Mouse (Mus musculus) Patski (cell line): ENCODE measurements around the gene Nuak2. TPM values are rescaled to one million over a fixed set of nuclear protein-coding genes. Genes with fewer than 3 reads are reported as not detected.

Experiments
- ATAC-seq: fragments of 100-300 bp; one replicate; pipeline ENCODE4 v1.8.0; 2021
- CTCF ChIA-PET: fragments of 350-600 bp; sonication (Branson Sonifier 250); formaldehyde crosslinking; loops from one replicate; lab custom pipeline; 2022; ENCODE audit warnings: inconsistent platforms; lab: Charles Lee
- POLR2A ChIA-PET: fragments of 350-600 bp; sonication (Branson Sonifier 250); formaldehyde crosslinking; loops from one replicate; lab custom pipeline; 2022; ENCODE audit warnings: antibody characterized with exemption, inconsistent platforms; lab: Charles Lee
- DNase-seq: peaks from one replicate; pipeline ENCODE4 v3.0.0-alpha.2; 2011; ENCODE audit warnings: low read depth, low spot score
- H3K27me3 ChIP-seq: fragments of 371-371 bp; one replicate; pipeline ENCODE4 v1.5.1; 2021
- CTCF ChIP-seq: fragments of 100-300 bp; IDR thresholded peaks from one replicate; pipeline ENCODE4 v1.5.1; 2021
- in situ Hi-C: fragments of 300-500 bp; cut with MboI; formaldehyde crosslinking; loops from 3 replicates; pipeline ENCODE4 v1.11.1; 2018; ENCODE audit warnings: low pct_unique_long_range_greater_than_20kb, mixed read lengths
- polyA plus RNA-seq: library from polyadenylated mRNA; unstranded; gene quantifications from one replicate; pipeline ENCODE4 v1.2.3, GENCODE M21; 2021

Gene Nuak2
- polyA plus RNA-seq, 1 experiment from 2014 or later = 110 TPM

- CTCF ChIA-PET = interaction anchor here (1.4 to 3.5 kb wide), 3 partner anchors 15 to 25 kb away, joined by 3 to 16 read pairs (median 9); partner anchors contain the start of gene Nuak2
- no peaks in the 10 kb centered on the region for H3K27me3 ChIP-seq
- in situ Hi-C loops = loop anchor here (25.0 kb wide), 1 partner anchor 1193 kb away; the partner anchor contains the start of gene Dyrk3
- POLR2A ChIA-PET = interaction anchor here (1.1 to 14.1 kb wide), 3 partner anchors 11 to 24 kb away, joined by 3 to 157 read pairs (median 67); partner anchors contain the start of gene Nuak2
- DNase-seq (no peak), ATAC-seq (no peak)
- TF ChIP-seq CTCF = no peak
These were observed 14.5 kb downstream of the Nuak2 start for GRCm38 (mm10) chr1:132330397-132330796.

- ATAC-seq = no peak
- ChIA-PET CTCF (interaction anchor here (1.8 to 3.5 kb wide), 2 partner anchors 19 to 24 kb away, joined by 9 to 16 read pairs; no protein-coding TSS in a partner anchor), POLR2A (interaction anchor here (8.3 to 14.1 kb wide), 2 partner anchors 12 to 23 kb away, joined by 67 to 157 read pairs; partner anchors contain the start of gene Nuak2)
- DNase-seq = no peak
- TF ChIP-seq CTCF = no peak
- H3K27me3 ChIP-seq = no peaks in the 10 kb centered on the region
- in situ Hi-C loops = loop anchor here (25.0 kb wide), 1 partner anchor 1194 kb away; the partner anchor contains the start of gene Dyrk3
These were observed 15.4 kb downstream of the Nuak2 start for GRCm38 (mm10) chr1:132331283-132331682.

- no peak for ATAC-seq
- no peaks in the 10 kb centered on the region for H3K27me3 ChIP-seq
- ChIA-PET CTCF (interaction anchor here (1.1 to 8.1 kb wide), 4 partner anchors 20 to 47 kb away, joined by 3 to 75 read pairs (median 20); no protein-coding TSS in a partner anchor), POLR2A (interaction anchor here (8.3 to 14.1 kb wide), 2 partner anchors 14 to 21 kb away, joined by 67 to 157 read pairs; partner anchors contain the start of gene Nuak2)
- in situ Hi-C loops = loop anchor here (25.0 kb wide), 1 partner anchor 1196 kb away; the partner anchor contains the start of gene Dyrk3
- TF ChIP-seq CTCF = no peak
- no peak for DNase-seq
These were observed 17.3 kb downstream of the Nuak2 start for GRCm38 (mm10) chr1:132333201-132333600.

GRCm38 (mm10) chr1:132333675-132334141, 17.8 kb downstream of the Nuak2 start:
- ATAC-seq (peak; percentile 49), DNase-seq (no peak)
- ChIA-PET POLR2A (interaction anchor here (1.4 to 14.1 kb wide), 4 partner anchors 14 to 177 kb away, joined by 3 to 157 read pairs (median 36); partner anchors contain the start of gene Nuak2), CTCF (interaction anchor here (1.1 to 8.1 kb wide), 5 partner anchors 16 to 48 kb away, joined by 3 to 75 read pairs (median 11); no protein-coding TSS in a partner anchor)
- in situ Hi-C loops = loop anchor here (25.0 kb wide), 1 partner anchor 1196 kb away; the partner anchor contains the start of gene Dyrk3
- no peaks in the 10 kb centered on the region for H3K27me3 ChIP-seq
- no peak for TF ChIP-seq CTCF

DNA sequence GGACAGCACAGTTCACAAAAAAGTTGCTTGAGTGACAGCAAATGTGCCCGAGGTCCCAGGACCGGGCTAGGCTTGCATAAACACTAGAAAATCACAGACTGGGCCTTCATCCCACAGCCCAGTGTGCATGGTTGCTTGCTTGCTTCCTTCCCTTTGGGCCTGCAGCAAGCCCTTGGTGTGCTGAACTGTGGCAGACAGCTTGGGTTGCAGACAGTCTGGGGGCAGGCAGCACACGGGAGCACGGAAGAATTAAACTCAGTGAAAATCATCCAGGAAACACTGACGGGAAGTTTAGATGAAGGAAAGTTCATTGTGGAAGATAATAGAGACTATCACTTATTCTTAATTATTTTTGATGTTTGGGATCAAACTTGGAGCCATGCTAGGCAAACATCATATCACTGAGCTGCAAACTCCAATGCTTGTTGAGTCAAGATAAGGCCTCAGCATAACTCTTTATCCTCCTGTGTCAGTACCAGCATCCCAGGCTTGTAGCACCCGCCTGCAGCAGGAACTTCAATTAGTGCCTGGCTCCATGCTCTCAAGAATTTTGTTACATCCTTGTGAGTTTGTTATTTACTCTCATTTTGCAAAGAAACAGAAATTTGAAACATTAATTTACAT, 18.4 kb downstream of the Nuak2 start:
- in situ Hi-C loops = loop anchor here (25.0 kb wide), 1 partner anchor 1197 kb away; the partner anchor contains the start of gene Dyrk3
- POLR2A ChIA-PET = interaction anchor here (1.3 to 14.1 kb wide), 7 partner anchors 15 to 177 kb away, joined by 3 to 157 read pairs (median 5); partner anchors contain the start of gene Nuak2
- TF ChIP-seq CTCF = no peak
- CTCF ChIA-PET = interaction anchor here (1.1 to 8.1 kb wide), 5 partner anchors 16 to 48 kb away, joined by 3 to 75 read pairs (median 11); no protein-coding TSS in a partner anchor
- DNase-seq (no peak), ATAC-seq (no peak)
- H3K27me3 ChIP-seq = no peaks in the 10 kb centered on the region

DNA sequence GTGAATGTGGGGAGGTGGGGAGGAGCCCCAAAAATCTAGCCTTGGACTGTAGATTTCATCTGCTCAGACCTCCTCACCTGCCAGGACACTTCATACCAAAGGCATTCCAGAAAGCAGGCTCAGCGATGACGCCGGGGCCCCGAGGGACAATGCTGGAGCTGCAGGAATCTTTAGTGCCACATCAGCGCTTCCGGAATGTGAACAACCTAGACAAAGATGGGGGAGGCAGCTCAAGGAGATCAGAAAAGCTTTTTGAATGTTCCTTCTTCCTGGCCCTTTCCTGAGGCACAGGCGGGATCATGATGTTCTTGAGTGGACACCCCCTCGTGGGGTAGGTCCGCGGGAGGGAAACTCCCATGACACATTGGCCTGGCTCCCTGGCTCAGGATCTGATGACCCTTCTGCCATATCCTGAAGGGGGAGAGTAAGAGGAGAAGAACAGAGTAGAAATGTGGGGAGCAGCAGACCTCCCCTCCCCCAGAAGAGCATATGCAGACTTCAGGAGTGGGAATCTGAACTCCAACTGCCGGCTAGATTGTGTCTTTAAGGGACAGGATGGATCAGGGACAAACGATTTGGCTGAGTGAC, 19.5 kb downstream of the Nuak2 start:
- H3K27me3 ChIP-seq = no peaks in the 10 kb centered on the region
- ChIA-PET POLR2A (interaction anchor here (0.6 to 14.1 kb wide), 10 partner anchors 9 to 179 kb away, joined by 3 to 157 read pairs (median 5); partner anchors contain the start of gene Nuak2), CTCF (interaction anchor here (2.0 to 8.1 kb wide), 5 partner anchors 12 to 43 kb away, joined by 5 to 75 read pairs (median 11); no protein-coding TSS in a partner anchor)
- ATAC-seq = peak; percentile 78
- in situ Hi-C loops = loop anchor here (25.0 kb wide), 1 partner anchor 1198 kb away; the partner anchor contains the start of gene Dyrk3
- no peak for TF ChIP-seq CTCF
- DNase-seq = peak; percentile 80

DNA sequence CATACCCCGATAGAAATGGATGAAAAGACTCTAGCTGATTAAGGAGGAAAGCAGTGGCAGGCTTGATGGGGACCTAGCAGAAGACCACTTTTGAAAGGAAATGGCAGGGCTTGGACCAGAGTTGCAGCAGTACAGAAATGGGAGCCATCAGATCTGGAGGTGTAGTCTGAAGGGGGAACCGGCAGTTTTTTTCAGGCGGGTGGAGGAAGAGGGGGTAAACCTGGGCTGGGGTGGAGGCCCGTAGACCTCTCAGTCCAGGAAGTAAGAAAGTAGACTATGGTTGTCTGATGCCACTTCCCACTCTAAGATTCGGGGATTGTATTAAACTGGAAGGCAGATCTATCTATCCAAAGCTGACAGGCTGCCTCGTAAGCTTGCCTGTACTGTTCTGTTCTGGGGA, 21.0 kb downstream of the Nuak2 start:
- ATAC-seq (no peak), DNase-seq (no peak)
- H3K27me3 ChIP-seq = no peaks in the 10 kb centered on the region
- in situ Hi-C loops = loop anchor here (25.0 kb wide), 1 partner anchor 1200 kb away; the partner anchor contains the start of gene Dyrk3
- ChIA-PET POLR2A (interaction anchor here (0.6 to 14.1 kb wide), 6 partner anchors 8 to 24 kb away, joined by 3 to 157 read pairs (median 8); partner anchors contain the start of gene Nuak2), CTCF (interaction anchor here (2.0 to 8.1 kb wide), 4 partner anchors 11 to 25 kb away, joined by 5 to 75 read pairs (median 19); no protein-coding TSS in a partner anchor)
- TF ChIP-seq CTCF = no peak

DNA sequence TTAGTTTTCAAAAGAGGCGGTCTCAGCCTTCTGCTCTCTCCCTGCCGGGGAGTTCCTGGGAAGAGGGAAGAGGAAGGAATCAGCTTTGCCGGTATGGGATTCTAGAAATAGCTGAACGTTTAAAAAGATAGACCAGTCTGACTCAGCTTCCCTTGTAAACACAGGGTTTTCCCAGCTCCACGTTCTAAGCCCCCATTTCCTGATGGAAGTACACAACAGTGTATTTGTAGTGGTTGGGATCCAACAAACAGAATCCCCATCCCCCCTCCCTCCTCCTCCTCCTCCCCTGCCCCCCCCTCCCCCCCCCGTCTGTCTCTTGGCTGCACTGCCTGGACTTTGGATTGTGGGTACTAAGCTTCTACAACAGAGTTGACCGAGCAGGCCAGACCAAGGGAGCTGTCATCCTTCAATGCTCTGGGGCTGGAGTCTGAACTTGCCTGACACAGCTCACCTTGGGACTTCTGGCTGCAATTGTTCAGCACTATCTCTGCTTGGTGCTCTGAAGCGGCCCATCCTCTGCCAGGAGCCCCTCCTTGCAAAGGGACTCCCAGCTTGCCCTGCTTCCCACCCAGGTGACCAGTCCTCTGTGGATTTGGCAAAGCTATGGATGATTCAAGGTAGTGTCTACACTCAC, 22.2 kb downstream of the Nuak2 start:
- no peaks in the 10 kb centered on the region for H3K27me3 ChIP-seq
- TF ChIP-seq CTCF = no peak
- CTCF ChIA-PET = interaction anchor here (1.0 to 8.1 kb wide), 5 partner anchors 10 to 181 kb away, joined by 3 to 75 read pairs (median 5); no protein-coding TSS in a partner anchor
- DNase-seq (no peak), ATAC-seq (no peak)
- POLR2A ChIA-PET = interaction anchor here (0.6 to 14.1 kb wide), 3 partner anchors 10 to 19 kb away, joined by 3 to 157 read pairs (median 67); partner anchors contain the start of gene Nuak2
- in situ Hi-C loops = loop anchor here (25.0 kb wide), 1 partner anchor 1201 kb away; the partner anchor contains the start of gene Dyrk3
